Mouse (Mus musculus) ZHBTc4 (cell line): ENCODE results near the gene Cpd.
A peak's percentile ranks its signal among the peaks of the same experiment; 100 is the strongest.
"Not testable (repeated sequence)": the region's sequence is repeated elsewhere in the genome, so short reads cannot be mapped to it uniquely, and the experiment has no call there.

Source experiments
- DNase-seq: peaks from one replicate; pipeline ENCODE4 v3.0.0-alpha.2; 2011; ENCODE audit warnings: low read depth, low spot score

Gene Cpd

DNA sequence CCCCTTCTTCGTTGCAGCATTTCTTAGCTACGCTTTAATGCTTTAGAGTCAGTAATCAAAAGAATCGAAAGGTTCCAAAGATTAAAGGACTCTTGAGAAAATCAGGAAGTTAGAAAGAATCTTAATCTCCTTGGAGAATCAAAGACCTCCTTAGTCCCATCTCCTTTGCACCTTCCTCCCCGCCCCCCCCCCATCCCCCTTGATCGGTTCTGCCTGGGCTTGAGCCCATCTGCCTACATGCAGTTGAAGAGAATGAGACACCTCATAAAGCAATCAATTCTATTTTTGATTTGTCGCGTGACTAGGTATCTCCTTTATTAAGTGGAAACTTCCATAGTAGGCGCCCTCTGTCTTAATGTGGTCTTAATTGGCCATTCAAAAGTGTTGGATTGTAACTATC is 536 bp upstream of the Cpd start:
- no peak for DNase-seq

DNA sequence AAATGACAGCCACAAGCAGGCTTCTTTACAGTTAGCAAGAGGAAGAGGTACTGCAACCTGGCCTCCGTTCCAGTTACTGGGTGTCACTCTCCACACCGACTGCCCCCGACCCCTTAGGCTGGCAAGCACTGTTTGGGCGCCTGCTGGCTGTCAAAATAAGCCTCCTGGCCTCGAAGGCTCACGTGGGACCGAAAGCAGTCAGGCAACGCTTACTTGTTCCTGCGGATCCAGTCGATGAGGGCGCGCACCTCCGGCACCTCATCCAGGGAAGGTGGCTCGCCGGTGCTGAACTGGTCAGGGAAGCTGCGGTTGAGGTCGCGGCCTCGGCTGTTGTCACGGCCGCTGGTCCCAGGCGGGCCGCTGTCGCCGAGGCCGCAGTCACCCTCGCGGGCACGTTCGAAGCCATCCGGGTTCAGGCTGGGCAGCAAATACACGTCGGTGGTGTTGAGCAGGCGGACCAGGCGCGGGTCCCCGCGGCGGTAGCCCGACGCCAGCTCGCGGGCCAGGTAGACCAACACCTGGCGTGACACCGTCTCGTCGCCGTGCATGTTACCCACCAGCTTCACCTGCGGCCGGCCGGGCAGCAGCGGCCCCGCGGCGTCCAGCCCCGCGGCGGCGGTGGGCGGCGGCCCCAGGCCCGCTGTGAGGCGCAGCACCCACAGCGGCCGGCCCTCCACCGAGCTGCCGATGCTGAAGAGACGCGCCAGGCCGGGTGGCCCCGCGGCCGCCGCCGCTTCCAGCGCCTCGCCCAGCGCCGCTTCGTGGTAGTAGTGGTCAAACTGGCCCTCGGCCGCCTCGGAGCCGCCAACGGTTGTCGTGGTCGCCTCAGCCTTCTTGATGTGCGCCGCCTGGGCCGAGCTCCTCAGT is 574 bp downstream of the Cpd start:
- DNase-seq: peak; percentile 70

DNA sequence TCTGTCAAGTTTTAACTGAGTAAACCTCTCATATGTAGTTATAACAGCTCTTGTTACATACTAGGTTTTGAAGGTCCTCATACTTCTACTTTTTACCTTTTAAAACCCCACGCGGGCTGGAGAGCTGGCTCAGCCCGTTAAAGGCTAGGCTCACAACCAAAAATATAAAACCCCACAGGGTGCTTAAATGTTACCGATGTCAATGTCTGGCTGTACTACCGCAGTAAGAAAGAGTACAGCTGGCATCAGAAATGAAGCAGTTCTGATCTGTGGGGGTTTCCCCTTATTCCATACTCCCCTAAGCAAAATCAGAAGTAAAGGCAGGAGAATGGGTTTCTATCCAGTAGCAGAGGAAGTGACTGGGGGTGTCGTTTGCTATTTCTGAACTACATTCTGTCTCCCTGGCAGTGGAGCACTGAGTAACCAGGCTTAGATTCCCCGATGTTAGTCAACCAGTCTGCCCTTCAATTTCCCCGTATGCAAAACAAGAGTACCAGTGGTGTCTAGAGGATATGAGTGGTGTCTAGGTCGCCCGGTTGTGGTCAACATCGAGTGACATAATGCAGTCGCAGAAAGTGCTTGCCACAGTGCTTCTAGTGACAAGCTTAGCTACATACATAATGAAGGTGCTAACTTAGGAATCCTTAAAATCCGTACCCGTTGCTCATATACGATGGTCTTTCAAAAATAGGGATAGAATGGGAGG is 1.4 kb downstream of the Cpd start:
- no peak for DNase-seq

DNA sequence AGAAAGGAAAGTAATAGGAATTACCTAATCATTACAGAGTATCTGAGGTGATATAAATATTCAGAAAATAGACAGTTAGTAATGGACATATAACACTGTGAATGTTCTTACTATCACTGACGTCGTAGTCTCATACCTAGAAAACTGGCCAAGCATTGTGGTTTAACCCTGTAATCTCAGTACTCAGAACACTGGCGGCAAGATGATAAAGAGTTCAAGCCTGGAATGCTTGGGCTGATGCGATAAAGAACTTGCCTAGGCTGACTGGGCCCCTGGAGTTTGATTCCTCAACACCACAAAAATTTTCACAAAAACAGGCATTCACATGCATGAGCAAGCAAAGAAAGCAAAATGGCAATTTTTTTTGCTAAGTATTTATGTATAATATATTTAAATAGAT is 8.2 kb downstream of the Cpd start:
- DNase-seq: no peak

DNA sequence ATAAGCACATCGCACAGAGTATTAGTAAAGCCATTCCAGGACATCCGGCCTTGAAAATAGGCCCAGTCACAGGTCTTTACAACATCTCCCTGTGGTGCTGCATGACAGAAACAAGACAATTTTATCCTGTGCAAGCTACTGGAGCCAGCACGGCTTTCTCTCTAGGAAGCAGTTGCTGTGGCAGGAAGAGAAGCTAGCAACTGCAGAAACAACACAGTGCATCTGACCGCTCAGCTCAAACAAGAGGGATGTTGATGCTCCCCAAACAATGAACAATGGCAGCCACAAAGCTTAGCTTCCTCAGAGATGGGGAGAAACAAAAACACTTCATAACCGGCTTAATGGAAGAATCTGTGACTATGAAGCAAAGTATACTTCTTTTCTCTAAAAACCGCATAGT is 10.5 kb downstream of the Cpd start:
- no peak for DNase-seq

DNA sequence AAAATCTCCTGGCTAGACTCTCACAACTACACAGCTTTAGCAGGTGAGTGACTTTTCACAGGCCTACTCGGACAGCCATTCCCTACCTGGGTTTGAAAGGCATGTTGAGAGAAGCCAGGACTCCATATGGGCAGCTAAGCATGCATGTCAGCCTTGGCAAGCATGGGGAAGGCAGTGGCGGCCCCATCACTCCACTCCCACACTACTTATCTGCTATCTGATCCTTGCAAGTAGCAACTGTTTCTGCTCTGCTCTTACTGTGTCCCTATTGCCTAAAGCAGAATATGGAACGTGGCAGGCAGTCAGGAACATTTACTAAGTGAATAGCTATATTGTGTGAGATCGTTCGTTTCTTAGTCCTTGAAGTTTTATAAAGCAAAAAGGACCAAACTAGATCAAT is 10.9 kb downstream of the Cpd start:
- DNase-seq: no peak

DNA sequence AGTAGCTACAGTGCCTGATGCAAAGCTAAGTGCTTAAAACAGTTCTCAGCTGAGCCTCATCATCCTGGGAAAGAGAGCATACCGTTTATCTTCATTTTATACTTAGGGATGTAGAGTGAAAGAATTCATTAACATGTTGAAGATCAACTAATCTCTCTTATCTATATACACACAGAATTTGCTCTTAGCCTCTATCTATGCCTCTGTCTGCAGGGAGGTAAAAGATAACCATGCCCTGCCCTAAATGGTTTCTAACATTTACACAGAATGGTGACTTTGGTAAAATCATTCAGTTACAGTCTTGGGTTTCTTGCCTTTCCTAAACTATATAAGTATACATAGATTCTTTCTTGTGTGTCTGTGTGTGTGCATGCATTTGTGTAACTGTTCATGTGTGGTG is 12.2 kb downstream of the Cpd start:
- no peak for DNase-seq

DNA sequence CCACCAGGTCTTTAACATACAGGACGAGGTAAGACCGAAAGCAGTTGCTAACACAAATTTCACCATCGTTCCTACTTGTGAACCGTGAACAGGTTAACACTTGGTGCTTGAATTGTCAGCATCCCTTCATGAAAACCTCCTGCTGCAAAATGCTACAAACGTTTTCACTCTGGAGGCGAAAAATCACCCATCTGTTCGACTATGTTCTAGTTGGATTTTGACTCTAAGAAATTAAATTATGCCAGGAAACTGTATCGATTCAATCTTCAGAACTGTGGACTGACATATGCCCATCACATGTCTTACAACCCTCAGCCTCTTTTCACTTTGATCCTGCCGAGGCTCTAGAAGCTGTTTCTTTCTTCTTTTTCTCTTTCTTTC is 21.9 kb downstream of the Cpd start:
- DNase-seq: no peak

DNA sequence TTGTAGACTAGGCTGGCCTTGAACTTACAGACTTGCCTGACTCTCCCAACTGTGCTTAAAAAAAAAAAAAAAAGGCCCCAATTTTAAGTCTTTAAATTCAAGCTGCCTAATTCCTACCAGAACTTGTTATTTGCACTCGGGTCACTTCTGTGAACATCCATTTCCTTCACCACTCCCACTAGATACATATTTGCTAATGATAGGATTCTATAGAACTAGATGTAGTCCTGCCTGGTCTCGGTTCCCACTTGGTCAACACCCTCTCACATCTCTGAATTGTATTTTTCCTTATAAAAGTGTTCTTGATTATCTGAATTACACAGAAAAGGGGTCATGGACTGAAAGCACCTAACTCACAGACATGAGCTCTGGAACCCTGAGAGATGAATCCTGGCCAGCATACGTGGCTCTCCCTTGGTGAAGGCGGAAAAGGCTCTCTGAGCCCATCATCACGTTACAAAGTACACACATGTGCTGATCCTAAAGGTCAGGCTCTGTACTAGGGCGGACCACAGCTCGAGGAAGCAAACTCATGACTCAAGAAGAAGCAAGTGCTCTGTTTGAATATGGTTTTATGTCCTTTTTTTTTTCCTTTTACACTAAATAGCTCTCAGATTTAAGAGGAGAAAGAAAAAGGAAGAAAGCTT is 22.5 kb downstream of the Cpd start:
- no peak for DNase-seq

DNA sequence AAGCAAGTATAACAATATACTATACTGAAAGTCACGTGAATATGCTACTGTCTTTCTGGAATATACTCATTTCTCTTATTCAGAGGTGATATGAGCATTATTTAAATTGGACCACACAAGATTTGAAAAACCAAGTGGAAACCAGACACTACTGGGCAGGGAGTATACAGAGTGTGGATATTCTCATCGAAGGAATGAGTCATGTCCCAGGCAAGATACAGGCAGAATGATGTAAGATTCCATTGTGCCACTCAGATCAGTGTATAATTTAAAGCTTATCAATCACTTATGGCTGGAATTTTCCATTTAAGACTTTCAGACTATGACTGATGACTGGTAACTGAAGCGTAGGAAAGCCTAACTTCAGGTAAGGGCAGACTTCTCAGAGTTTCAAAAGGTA is 23.2 kb downstream of the Cpd start:
- DNase-seq: no peak

DNA sequence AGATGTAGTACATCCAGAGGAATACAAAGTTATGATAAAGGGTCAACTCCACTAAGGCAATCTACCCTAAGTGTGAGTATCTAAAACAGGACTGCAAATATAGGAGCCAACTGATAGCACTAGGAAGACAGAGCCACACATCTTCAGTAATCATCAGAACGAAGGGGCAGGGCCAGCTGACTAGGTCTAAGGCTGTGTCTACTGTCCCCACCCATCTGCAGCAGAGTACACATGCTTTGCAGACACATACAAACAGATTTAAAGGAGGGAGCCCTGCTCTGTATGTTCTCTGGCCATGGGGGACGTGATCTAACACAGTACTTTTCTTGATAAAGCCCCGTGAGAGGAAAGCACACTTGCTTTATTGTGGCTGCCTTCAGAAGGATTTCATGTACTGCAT is 25.5 kb downstream of the Cpd start:
- DNase-seq: no peak

DNA sequence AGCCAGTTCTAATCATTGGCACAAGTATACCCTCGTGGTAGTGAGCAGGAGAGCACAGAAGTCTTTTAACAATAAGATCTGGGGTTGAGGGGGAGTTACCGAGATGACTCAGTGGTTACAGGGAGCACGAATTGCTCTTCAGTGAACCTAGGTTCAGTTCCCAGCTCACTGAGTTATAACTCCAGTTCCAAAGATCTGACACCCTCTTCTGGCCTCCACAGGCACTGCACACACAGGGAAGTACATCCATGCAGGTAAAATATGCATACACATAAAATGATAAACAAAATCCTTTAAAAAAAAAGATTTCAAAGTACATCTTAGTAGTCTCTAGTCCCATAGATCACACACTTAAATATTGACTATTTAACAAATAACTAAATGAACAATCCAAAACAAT is 29.2 kb downstream of the Cpd start:
- DNase-seq: peak; percentile 48

DNA sequence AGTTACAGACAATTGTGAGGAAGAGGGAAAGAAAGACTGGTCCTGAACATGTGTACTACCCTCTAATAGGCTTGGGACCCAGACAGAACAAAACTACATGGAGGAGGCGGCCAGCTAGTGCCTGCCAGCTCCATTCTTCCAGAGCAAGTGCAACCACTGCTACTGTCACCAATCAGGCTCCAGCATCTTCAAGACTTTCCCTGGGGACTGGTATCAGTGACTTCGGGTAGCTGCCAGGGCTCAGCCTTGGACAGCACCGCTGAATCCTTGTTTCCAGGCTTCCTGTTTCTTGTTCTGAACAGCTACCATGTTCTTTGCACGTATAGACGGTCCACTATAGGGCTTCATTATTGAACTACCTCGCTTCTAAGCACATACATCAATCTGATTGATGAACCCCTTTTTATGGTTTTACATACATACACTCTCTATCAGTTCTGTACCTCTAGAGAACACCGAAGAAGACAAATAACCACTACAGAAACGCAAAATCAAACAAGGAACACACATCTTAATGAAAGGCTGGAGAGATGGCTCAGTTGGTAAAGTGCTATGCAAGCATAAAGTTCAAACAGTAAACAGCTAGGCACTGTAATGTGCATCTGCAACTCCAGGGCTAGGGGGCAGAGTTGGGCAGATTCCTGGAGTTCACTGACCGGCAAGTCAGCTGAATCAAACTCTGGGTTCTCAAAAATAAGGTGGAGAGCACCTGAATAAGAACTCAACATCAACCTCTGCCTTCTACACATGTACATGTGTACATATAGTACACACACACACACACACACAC is 35.9 kb downstream of the Cpd start:
- no peak for DNase-seq

DNA sequence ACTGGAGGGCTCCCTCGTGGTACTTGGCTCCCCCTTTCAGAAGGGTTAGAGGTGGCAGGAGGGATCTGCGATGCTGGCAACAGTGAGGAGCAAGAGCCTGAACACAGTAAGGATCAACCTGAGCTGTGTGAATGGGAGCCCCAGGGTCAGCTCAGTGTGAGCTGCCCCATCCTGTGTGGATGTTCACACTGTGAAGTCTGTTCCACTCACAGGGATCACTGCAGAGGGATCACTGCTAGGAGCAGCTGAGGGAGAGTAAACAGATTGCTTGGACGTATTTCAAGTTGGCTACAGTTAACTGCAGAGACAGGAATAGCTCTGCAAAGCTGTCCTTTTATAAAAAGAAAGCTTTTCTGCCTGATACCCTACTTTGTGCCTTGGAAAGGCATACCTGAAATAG is 37.4 kb downstream of the Cpd start:
- DNase-seq: no peak

DNA sequence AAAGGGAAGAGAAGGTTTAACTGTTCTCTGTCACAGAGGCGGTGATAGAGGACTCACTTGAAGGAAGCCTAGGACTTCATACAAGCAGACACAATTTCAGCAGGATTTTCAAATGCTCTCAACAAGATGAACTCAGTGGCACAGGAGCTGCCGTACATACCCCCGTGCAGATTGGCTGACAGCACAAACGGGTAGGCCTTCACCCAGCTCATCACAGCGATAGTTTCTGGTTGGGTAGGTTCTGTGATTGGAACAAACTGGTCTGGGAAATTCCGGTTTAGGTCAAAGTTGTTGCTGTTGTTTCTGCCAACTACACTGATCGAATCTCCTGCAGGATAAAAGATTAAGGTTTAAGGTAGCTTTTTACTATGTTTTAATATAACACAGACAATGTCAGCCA is 38.3 kb downstream of the Cpd start:
- DNase-seq: no peak

DNA sequence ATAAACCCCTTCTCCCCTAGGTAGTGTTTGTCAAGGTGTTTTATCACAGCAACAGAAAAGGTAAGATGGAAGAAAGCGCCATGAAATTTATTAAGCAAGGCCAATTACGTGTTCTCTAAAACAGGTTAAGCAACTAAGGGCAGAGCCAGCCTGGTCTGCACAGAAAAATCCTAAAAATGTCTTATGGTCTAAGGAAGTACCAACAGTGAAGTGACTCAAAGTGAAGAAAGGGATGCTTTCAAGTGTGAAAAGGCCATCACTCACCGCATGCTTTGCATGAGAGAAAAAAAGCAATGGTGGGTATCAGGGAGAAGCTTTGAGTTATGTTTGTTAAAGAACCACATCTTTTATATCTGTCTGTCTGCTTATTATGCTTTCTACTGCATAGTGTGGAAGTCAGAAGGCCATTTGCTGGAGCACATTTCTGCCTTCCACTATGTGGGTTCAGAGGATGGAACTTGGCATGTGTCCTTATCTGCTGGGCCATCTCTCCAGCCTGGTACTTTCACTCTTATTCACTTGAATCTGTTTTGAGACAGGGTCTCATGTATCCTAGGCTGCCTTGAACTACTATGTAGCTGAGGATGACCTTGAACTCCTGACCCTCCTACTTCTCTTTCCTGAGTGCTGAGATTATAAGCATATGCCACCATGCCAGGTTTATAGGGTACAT is 39.7 kb downstream of the Cpd start:
- no peak for DNase-seq

DNA sequence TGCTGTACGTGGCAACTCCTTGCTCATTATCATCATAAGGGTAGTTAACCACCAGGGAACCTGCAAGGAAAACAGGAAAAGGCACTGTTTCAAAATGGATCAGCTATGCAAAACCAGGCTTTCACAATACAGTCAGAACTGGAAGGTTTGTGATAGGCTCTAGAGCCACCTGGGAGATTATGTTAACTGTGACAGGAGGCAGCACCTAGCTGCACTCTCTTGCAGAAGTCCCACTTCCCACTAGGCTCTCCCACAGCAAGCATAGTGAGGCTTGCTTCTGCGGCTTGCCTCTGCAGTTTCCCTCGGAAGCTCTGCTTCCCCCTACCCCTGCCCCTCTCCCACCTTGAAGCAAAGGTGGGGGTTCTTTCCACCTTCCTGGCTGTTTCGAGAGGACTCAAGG is 40.8 kb downstream of the Cpd start:
- no peak for DNase-seq

DNA sequence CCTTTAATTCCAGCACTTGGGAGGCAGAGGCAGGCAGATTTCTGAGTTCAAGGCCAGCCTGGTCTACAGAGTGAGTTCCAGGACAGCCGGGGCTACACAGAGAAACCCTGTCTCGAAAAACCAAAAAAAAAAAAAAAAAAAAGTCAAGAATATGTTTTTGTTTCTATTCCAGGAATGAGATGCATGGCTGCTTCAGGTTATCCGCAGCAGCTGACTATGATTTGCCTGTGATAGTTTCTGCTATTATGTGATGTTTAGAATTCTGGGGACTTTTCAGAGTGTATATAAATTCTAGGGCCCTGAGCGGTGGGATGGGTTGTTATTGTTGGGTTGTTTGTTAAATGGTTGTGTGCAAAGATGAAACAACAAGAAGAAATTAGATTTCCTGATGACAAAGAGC is 41.7 kb downstream of the Cpd start:
- not testable (repeated sequence) for DNase-seq

DNA sequence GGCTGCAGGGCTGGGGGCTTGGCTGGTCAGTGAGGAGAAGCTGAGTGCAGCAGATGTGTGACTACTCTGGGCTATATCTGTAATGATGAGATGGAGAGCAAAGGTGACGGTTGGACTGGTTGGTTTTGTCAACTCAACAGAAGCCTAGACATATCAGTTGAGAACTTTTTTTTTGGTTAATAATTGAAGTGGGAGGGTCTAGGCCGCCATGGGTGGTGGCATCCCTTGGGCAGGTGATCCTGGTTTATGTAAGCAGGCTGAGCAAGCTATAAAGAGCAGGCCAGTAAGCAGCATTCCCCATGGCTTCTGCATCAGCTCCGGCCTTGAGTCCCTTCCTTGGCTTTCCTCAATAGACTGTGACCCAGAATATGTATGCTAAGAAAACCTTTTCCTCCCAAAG is 43.6 kb downstream of the Cpd start:
- DNase-seq: no peak

DNA sequence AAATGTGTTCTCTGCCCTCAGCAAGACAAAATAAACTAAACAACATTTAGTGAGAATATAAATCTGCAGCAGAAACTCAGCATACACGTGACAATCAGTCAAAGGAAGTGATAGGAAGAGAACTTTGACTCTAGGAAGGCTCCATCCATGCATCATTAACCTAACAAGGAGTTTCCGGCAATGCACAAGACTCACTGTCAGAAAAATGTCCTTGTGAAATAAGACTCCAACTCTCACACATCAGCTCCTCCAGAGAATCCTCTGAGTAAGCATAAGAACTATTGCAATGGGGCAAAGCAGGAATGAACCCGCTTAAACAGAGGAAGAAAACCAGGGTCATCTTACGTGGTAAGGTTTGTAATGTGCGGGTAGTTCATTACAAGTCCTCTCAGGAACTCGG is 49.6 kb downstream of the Cpd start:
- DNase-seq: no peak

DNA sequence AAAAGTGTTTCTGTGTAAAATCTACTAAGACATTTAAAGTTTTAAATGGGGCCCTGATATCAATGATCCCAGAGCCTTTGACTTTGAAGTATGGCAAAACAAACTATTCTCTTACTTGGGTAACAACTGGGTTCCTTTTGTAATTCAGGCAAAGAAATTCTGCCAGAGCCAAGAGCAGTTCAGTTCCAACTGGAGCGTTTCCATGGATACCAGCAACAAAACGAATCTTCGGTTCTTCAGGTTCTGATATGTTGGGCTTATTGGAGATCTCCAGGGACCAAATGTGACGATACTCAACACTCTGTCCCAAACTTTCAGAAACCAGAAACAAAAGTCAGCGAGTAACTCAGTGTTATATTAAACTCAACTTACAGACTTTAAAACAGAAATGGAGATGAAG is 51.5 kb downstream of the Cpd start:
- peak; percentile 28 for DNase-seq

DNA sequence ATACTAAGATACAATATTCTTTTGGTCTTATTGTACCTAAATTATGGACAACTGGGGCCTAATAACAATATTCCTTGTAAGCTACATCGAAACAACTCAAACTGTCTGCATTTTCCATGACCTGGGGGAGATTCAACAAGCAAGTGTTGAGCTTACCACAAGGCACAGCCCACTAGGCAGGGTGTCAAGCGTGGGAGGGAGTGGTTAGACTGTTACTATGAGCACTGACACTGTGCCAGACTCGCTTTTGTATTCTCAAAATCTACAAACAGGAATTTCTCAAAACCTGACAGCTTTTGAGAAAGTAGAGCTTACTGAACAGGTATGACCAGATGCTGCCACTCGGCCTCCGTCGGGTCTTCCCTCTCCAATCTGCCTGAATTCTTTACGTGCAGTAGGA is 55.5 kb downstream of the Cpd start:
- no peak for DNase-seq
